Mouse (Mus musculus) intestine, embryonic 14.5 days (tissue): ENCODE data around the gene Pde1c. TPM values are rescaled to one million over a fixed set of nuclear protein-coding genes. Genes with fewer than 3 reads are reported as not detected.

Experiments
- ATAC-seq: fragments of 200-750 bp; cut with Nextera tagmentation; replicated peaks from 2 replicates; pipeline ENCODE4 v1.8.0; 2017; ENCODE audit warnings: low read depth, moderate number of reproducible peaks, moderate TSS enrichment, moderate library complexity; ENCODE audit not compliant: low FRiP score, low TSS enrichment
- DNase-seq: peaks from one replicate; pipeline ENCODE4 v3.0.0-alpha.2; 2018; ENCODE audit warnings: low spot score
- H3K27ac ChIP-seq: fragments of 300-500 bp; sonication (generic); 2 replicates; pipeline ENCODE4 v1.5.1; 2014; ENCODE audit warnings: low read depth, mild to moderate bottlenecking, control low read depth
- H3K27me3 ChIP-seq: fragments of 300-500 bp; sonication (generic); replicated peaks from 2 replicates; pipeline ENCODE4 v1.6.1; 2014; ENCODE audit warnings: low read length, control low read depth; ENCODE audit not compliant: control insufficient read depth, insufficient read depth
- H3K36me3 ChIP-seq: fragments of 300-500 bp; sonication (generic); 2 replicates; pipeline ENCODE4 v1.6.1; 2014; ENCODE audit warnings: low read length, control low read depth; ENCODE audit not compliant: control insufficient read depth, insufficient read depth
- H3K4me1 ChIP-seq: fragments of 300-500 bp; sonication (generic); replicated peaks from 2 replicates; pipeline ENCODE4 v1.6.1; 2014; ENCODE audit warnings: low read length, control low read depth, mixed read lengths; ENCODE audit not compliant: control insufficient read depth, insufficient read depth
- H3K4me2 ChIP-seq: fragments of 300-500 bp; sonication (generic); 2 replicates; pipeline ENCODE4 v1.6.1; 2014; ENCODE audit warnings: low read length
- H3K4me3 ChIP-seq: fragments of 300-500 bp; sonication (generic); 2 replicates; pipeline ENCODE4 v1.5.1; 2014; ENCODE audit warnings: low read depth, low read length, control low read depth, mixed read lengths
- H3K9ac ChIP-seq: fragments of 300-500 bp; sonication (generic); 2 replicates; pipeline ENCODE4 v1.6.1; 2014; ENCODE audit warnings: mild to moderate bottlenecking, low read length
- H3K9me3 ChIP-seq: fragments of 300-500 bp; sonication (generic); 2 replicates; pipeline ENCODE4 v1.6.1; 2016; ENCODE audit warnings: low read length, control low read depth; ENCODE audit not compliant: control insufficient read depth
- WGBS: fragments of 180-500 bp; shearing (Covaris S2); extraction: QIAGEN DNeasy Blood & Tissue Kit; methylation state at CpG from one replicate; pipeline ENCODE4 v1.1.7; 2014; 5-methylcytosine and 5-hydroxymethylcytosine counted together
- polyA plus RNA-seq: library from polyadenylated mRNA; unstranded; fragments of >200 nt; fragmentation: Nextera tagmentation; extraction: Ambion mirVana; gene quantifications from 2 replicates; pipeline ENCODE4 v1.2.1, GENCODE M21; 2014

Gene Pde1c
- polyA plus RNA-seq, 1 experiment from 2014 or later = 2.2 TPM

DNA sequence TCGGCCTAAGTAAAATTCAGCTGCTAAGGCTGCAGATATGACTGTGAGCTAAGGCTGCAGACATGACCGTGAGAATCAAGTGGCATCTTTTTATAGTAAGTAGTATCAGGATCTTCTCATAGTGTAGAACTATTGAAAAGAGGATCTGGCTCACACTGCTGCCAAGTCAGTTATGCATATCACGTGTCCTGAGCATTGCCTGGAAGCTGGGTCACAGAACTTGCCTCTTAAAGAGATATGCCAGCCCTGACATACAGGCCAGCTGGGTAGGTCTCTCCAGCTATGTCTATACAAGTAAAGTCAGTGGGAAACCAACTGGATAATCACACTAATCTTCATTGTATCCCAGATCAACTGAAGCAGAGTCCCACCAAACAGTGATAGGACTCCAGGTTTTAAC lies 83.8 kb downstream of the Pde1c start:
- H3K27ac ChIP-seq = no peak overlapping the region
- H3K4me3 ChIP-seq = no peak overlapping the region
- no peak overlapping the region for H3K4me2 ChIP-seq
- H3K9ac ChIP-seq = no peak overlapping the region
- no peaks in the 10 kb centered on the region for H3K36me3 ChIP-seq
- no peak for ATAC-seq
- DNase-seq = no peak
- H3K4me1 ChIP-seq = no peaks in the 10 kb centered on the region
- no peaks in the 10 kb centered on the region for H3K9me3 ChIP-seq
- no peaks in the 10 kb centered on the region for H3K27me3 ChIP-seq
- 77% methylated on average over 3 of the region's 3 CpGs for WGBS

GRCm38 (mm10) chr6:56480914-56481482 lies 87.9 kb downstream of the Pde1c start:
- Histone ChIP-seq H3K4me2 (no peak overlapping the region), H3K4me1 (no peaks in the 10 kb centered on the region), H3K9me3 (no peaks in the 10 kb centered on the region), H3K4me3 (no peak overlapping the region), H3K27me3 (no peaks in the 10 kb centered on the region), H3K27ac (no peak overlapping the region), H3K9ac (no peak overlapping the region), H3K36me3 (no peaks in the 10 kb centered on the region)
- WGBS = 4% methylated on average over 6 of the region's 6 CpGs
- DNase-seq = peak; percentile 75
- no peak for ATAC-seq

- 27% methylated on average over 6 of the region's 6 CpGs for WGBS
- DNase-seq = peak; percentile 59
Observed at GRCm38 (mm10) chr6:56476581-56476980, 92.3 kb downstream of the Pde1c start.

DNA sequence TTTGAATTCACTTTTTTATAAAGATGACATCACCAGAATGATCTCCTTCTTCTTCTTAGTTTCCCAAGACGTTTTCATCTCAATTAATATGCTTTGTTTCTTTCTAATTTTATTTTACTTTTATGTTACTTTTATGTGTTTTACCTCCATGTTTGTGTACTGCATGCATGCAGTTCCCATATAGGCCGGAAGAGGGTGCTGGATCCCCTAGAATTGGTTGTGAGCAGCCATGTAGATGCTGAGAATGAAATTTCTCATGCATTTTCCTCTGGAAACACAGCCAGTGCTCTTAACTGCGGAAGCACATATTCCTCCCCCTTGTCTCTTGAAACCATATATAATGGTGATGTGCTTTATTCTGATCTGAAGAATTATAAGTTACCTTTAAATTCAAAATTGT lies 110.8 kb downstream of the Pde1c start:
- Histone ChIP-seq H3K4me3 (no peak overlapping the region), H3K9ac (no peak overlapping the region), H3K36me3 (no peaks in the 10 kb centered on the region), H3K4me2 (no peak overlapping the region), H3K27me3 (no peaks in the 10 kb centered on the region), H3K4me1 (no peaks in the 10 kb centered on the region), H3K27ac (no peak overlapping the region), H3K9me3 (no peaks in the 10 kb centered on the region)
- DNase-seq (no peak), ATAC-seq (no peak)
- WGBS = 49% methylated on average over 3 of the region's 3 CpGs

More at GRCm38 (mm10) chr6:56476581-56476980, 92.3 kb downstream of the Pde1c start:
- no peaks in the 10 kb centered on the region for H3K9me3 ChIP-seq
- H3K4me2 ChIP-seq = no peak overlapping the region
- H3K27ac ChIP-seq = no peak overlapping the region
- H3K9ac ChIP-seq = no peak overlapping the region
- H3K27me3 ChIP-seq = no peaks in the 10 kb centered on the region
- 0 out of 2 replicates have a peak, but pooled peaks have one; percentile 62 for ATAC-seq
- no peaks in the 10 kb centered on the region for H3K4me1 ChIP-seq
- H3K36me3 ChIP-seq = no peaks in the 10 kb centered on the region
- H3K4me3 ChIP-seq = no peak overlapping the region

GRCm38 (mm10) chr6:56447917-56448316 lies 121.0 kb downstream of the Pde1c start:
- DNase-seq (no peak), ATAC-seq (no peak)
- Histone ChIP-seq H3K27ac (no peak overlapping the region), H3K4me3 (no peak overlapping the region), H3K9ac (no peak overlapping the region), H3K27me3 (no peaks in the 10 kb centered on the region), H3K9me3 (no peaks in the 10 kb centered on the region), H3K36me3 (no peaks in the 10 kb centered on the region), H3K4me1 (no peaks in the 10 kb centered on the region), H3K4me2 (no peak overlapping the region)
- 24% methylated on average over 2 of the region's 2 CpGs for WGBS

DNA sequence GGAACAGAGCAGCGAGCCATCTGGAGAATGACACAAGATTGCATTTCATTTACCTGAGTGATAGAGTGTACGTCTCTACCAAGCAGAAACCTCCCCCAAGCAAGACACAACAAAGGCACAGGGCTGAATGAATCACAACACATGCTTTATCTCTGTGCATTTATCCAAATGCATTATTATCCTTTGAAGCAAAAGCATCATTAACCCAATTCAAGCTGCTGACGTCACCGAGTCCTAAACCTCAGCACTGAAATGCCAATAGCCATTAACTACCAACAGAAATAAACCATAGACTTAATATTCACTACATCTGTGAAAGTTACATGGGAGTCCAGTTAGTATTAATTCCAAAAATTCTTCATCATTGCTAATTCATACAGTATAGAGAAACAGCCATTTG lies 127.4 kb downstream of the Pde1c start:
- Histone ChIP-seq H3K4me1 (no peaks in the 10 kb centered on the region), H3K4me3 (no peak overlapping the region), H3K27me3 (no peaks in the 10 kb centered on the region), H3K36me3 (no peaks in the 10 kb centered on the region), H3K4me2 (no peak overlapping the region), H3K27ac (no peak overlapping the region), H3K9me3 (no peaks in the 10 kb centered on the region), H3K9ac (no peak overlapping the region)
- DNase-seq (no peak), ATAC-seq (no peak)
- WGBS = 78% methylated on average over 4 of the region's 4 CpGs

- ATAC-seq (no peak), DNase-seq (no peak)
- Histone ChIP-seq H3K9me3 (no peaks in the 10 kb centered on the region), H3K36me3 (no peaks in the 10 kb centered on the region), H3K27me3 (no peaks in the 10 kb centered on the region), H3K27ac (no peak overlapping the region), H3K4me1 (no peaks in the 10 kb centered on the region), H3K9ac (no peak overlapping the region), H3K4me3 (no peak overlapping the region), H3K4me2 (no peak overlapping the region)
- 85% methylated on average over 5 of the region's 5 CpGs for WGBS
Observed at GRCm38 (mm10) chr6:56425846-56426245, 143.1 kb downstream of the Pde1c start.

DNA sequence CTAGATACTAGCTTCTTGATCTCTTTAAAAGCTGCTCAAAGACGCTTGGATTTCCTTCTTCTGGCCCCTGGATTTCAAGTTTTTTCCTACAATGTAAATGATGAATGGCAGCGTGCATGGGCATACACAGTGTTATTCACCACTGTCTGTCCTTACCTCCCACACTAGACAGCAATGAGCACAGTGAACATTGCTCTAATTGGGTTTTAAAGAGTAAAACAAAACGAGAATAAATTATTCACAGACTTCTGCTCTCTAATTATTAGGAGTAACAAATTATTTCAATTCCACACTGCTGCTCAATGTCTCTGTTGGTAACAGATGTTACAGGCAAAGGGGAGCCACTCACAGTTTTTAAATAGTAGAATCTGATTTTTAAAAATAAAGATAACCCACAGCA lies 146.0 kb downstream of the Pde1c start:
- H3K27me3 ChIP-seq = no peaks in the 10 kb centered on the region
- no peaks in the 10 kb centered on the region for H3K9me3 ChIP-seq
- H3K36me3 ChIP-seq = no peaks in the 10 kb centered on the region
- no peak for ATAC-seq
- no peak overlapping the region for H3K4me3 ChIP-seq
- no peak for DNase-seq
- no peak overlapping the region for H3K9ac ChIP-seq
- H3K4me2 ChIP-seq = no peak overlapping the region
- WGBS = 66% methylated on average over 3 of the region's 3 CpGs
- H3K4me1 ChIP-seq = no peaks in the 10 kb centered on the region
- H3K27ac ChIP-seq = no peak overlapping the region

DNA sequence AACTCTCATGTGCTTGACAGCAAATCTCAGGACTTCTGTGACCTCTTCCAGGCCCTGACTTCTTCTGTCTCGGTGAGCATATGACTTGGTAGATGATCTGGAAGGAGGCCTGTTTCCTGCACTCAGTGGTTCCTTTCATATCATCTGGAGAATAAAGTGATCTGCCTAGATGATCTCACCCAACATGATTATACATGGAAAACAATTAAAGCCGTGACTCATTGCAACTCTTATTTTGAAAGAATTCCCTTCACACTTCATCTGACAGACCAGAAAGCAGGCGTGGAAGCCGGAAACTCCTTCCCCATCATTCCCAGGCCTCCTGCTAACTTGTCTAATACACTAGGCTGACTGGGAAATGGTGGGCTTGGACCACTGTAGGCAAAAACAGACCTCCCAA lies 152.7 kb downstream of the Pde1c start:
- no peak for DNase-seq
- WGBS = 81% methylated on average over 4 of the region's 4 CpGs

More for the DNA sequence above, 152.7 kb downstream of the Pde1c start:
- no peaks in the 10 kb centered on the region for H3K4me1 ChIP-seq
- no peak for ATAC-seq
- no peak overlapping the region for H3K4me2 ChIP-seq
- H3K4me3 ChIP-seq = no peak overlapping the region
- H3K27ac ChIP-seq = no peak overlapping the region
- H3K27me3 ChIP-seq = no peaks in the 10 kb centered on the region
- no peaks in the 10 kb centered on the region for H3K36me3 ChIP-seq
- H3K9me3 ChIP-seq = no peaks in the 10 kb centered on the region
- no peak overlapping the region for H3K9ac ChIP-seq
